Mouse (Mus musculus) ZHBTc4 (cell line): ENCODE data around the gene Vmn1r28.

Source experiments
- DNase-seq: peaks from one replicate; pipeline ENCODE4 v3.0.0-alpha.2; 2011; ENCODE audit warnings: low read depth, low spot score

Gene Vmn1r28

GRCm38 (mm10) chr6:58261737-58262136 lies at the start of gene Vmn1r28:
TSS of gene Vmn1r28 (plus strand) at chr6:58262037.
- no peak for DNase-seq

- DNase-seq: no peak
These were observed 45.7 kb upstream of the Vmn1r28 start for GRCm38 (mm10) chr6:58216119-58216518.

GRCm38 (mm10) chr6:58218721-58219120 lies 43.1 kb upstream of the Vmn1r28 start, which contains the start of gene Vmn1r27:
TSS of gene Vmn1r27 (minus strand) at chr6:58218821.
- no peak for DNase-seq

- DNase-seq: peak; percentile 1
These were observed 17.8 kb downstream of the Vmn1r28 start for GRCm38 (mm10) chr6:58279661-58280060.

- DNase-seq: peak; percentile 46
These were observed 30.4 kb downstream of the Vmn1r28 start for GRCm38 (mm10) chr6:58292201-58292600.

- peak; percentile 54 for DNase-seq
These were observed 36.7 kb downstream of the Vmn1r28 start for GRCm38 (mm10) chr6:58298511-58298910.

GRCm38 (mm10) chr6:58301249-58301648 lies 39.4 kb downstream of the Vmn1r28 start, which contains the start of gene Vmn1r29:
TSS of gene Vmn1r29 (plus strand) at chr6:58301549.
- DNase-seq: no peak
